Mouse (Mus musculus) liver, adult 2 months (tissue): Measurements from ENCODE around the gene Mex3b. TPM values are rescaled to one million over a fixed set of nuclear protein-coding genes. Genes with fewer than 3 reads are reported as not detected.

Experiments
- DNase-seq: peaks from one replicate; pipeline ENCODE4 v3.0.0-alpha.2; 2011; ENCODE audit warnings: low read depth, low spot score; ENCODE audit errors: extremely low read depth
- H3K27ac ChIP-seq: fragments of 200-500 bp; replicated peaks from 2 replicates; pipeline ENCODE4 v1.5.1; 2012; ENCODE audit warnings: low read depth, mild to moderate bottlenecking, control low read depth, inconsistent platforms, low read length; ENCODE audit not compliant: insufficient read depth
- H3K27me3 ChIP-seq: fragments of 200-500 bp; 2 replicates; pipeline ENCODE4 v1.6.1; 2012; ENCODE audit warnings: mild to moderate bottlenecking, moderate library complexity, low read length, inconsistent platforms; ENCODE audit not compliant: control insufficient read depth, insufficient read depth
- H3K36me3 ChIP-seq: fragments of 200-500 bp; 2 replicates; pipeline ENCODE4 v1.6.1; 2012; ENCODE audit warnings: low read length, inconsistent platforms; ENCODE audit not compliant: control insufficient read depth, insufficient read depth
- H3K4me1 ChIP-seq: fragments of 200-500 bp; 2 replicates; pipeline ENCODE4 v1.6.1; 2011; ENCODE audit warnings: low read length; ENCODE audit not compliant: control insufficient read depth, insufficient read depth
- H3K4me3 ChIP-seq: fragments of 200-500 bp; 2 replicates; pipeline ENCODE4 v1.5.1; 2011; ENCODE audit warnings: low read depth, mild to moderate bottlenecking, control low read depth, low read length, moderate library complexity; ENCODE audit not compliant: insufficient read depth
- H3K79me2 ChIP-seq: fragments of 200-500 bp; 2 replicates; pipeline ENCODE4 v1.6.1; 2012; ENCODE audit warnings: inconsistent platforms, mild to moderate bottlenecking, low read length, moderate library complexity; ENCODE audit not compliant: control insufficient read depth, insufficient read depth
- H3K9ac ChIP-seq: fragments of 200-500 bp; 2 replicates; pipeline ENCODE4 v1.6.1; 2012; ENCODE audit warnings: low read depth, mild to moderate bottlenecking, control low read depth, inconsistent platforms, low read length
- CTCF ChIP-seq: fragments of 200-500 bp; IDR thresholded peaks from 2 replicates; pipeline ENCODE4 v1.5.1; 2011; ENCODE audit warnings: low read depth, low read length, control low read depth
- POLR2A ChIP-seq: fragments of 200-500 bp; IDR thresholded peaks from 2 replicates; pipeline ENCODE4 v1.6.1; 2011; ENCODE audit warnings: low read length, control low read depth; ENCODE audit not compliant: insufficient read depth; ENCODE audit errors: extremely low read depth
- WGBS: fragments of 180-500 bp; shearing (Covaris S2); methylation state at CpG from one replicate; pipeline ENCODE4 v1.1.7; 2018; 5-methylcytosine and 5-hydroxymethylcytosine counted together
- polyA plus RNA-seq: library from polyadenylated mRNA; depleted of rRNA; stranded (reverse); fragments of >200 nt; gene quantifications from 2 replicates; pipeline ENCODE4 v1.2.3, GENCODE M21; 2012; rRNA removed
- total RNA-seq: library from RNA; depleted of rRNA; stranded (reverse); fragments of >200 nt; gene quantifications from 2 replicates; pipeline ENCODE4 v1.2.3, GENCODE M21; 2014; rRNA removed

Mex3b gene
- 0.27 and 0.28 TPM in 2 replicates for total RNA-seq
- polyA plus RNA-seq = 0.56 and 0.70 TPM in 2 replicates

GRCm38 (mm10) chr7:82867271-82868121 is at the start of gene Mex3b:
Gene Mex3b, plus strand, starts transcription at chr7:82867333.
- H3K36me3 ChIP-seq = no peaks in the 10 kb centered on the region
- DNase-seq = no peak
- H3K27ac ChIP-seq = peak within 1 kb of the TSS; percentile 65
- H3K79me2 ChIP-seq = no peaks in the 10 kb centered on the region
- TF ChIP-seq CTCF (no peak), POLR2A (no peak)
- H3K4me1 ChIP-seq = peaks cover 6% of the 10 kb centered on the region; the same call in 1 of the 2 replicates
- peak within 1 kb of the TSS; percentile 83 for H3K9ac ChIP-seq
- H3K4me3 ChIP-seq = peak within 1 kb of the TSS; percentile 83
- 2% methylated on average over 87 of the region's 87 CpGs for WGBS
- peaks cover 2% of the 10 kb centered on the region; the same call in 1 of the 2 replicates for H3K27me3 ChIP-seq

GRCm38 (mm10) chr7:82819541-82819940 is 47.6 kb upstream of the Mex3b start:
- Histone ChIP-seq H3K9ac (no peak overlapping the region), H3K4me3 (no peak overlapping the region), H3K36me3 (no peaks in the 10 kb centered on the region), H3K27ac (no peak overlapping the region), H3K27me3 (no peaks in the 10 kb centered on the region), H3K79me2 (no peaks in the 10 kb centered on the region), H3K4me1 (no peaks in the 10 kb centered on the region)
- 95% methylated on average over 7 of the region's 7 CpGs for WGBS
- DNase-seq = no peak
- TF ChIP-seq CTCF = no peak
- no peak for TF ChIP-seq POLR2A

GRCm38 (mm10) chr7:82820661-82821060 is 46.5 kb upstream of the Mex3b start:
- WGBS = 62% methylated on average over 4 of the region's 4 CpGs
- Histone ChIP-seq H3K79me2 (no peaks in the 10 kb centered on the region), H3K9ac (no peak overlapping the region), H3K36me3 (no peaks in the 10 kb centered on the region), H3K27me3 (no peaks in the 10 kb centered on the region), H3K27ac (no peak overlapping the region), H3K4me1 (no peaks in the 10 kb centered on the region), H3K4me3 (no peak overlapping the region)
- no peak for DNase-seq
- TF ChIP-seq CTCF (no peak), POLR2A (no peak)

DNA sequence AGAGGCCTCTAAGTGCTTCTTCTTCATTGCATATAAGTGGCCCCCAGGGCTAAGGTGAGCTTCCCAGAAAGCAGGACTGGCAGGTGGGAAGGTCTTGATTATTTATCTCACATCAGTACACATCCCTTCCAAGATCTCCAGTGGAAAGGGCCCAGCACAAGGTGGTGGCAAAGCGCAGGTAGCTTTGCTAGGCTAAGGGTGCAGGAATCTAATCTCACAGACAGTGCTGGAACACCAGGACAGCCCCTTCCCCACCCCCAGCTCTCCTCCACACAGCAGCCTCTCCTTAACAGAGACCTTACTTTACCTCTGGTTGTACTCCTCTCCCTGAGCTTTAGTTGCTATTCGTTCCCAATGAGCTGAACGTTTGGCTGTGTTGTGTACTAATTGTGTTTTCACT is 45.6 kb upstream of the Mex3b start:
- H3K27ac ChIP-seq = no peak overlapping the region
- H3K9ac ChIP-seq = no peak overlapping the region
- H3K27me3 ChIP-seq = no peaks in the 10 kb centered on the region
- H3K4me3 ChIP-seq = no peak overlapping the region
- H3K36me3 ChIP-seq = no peaks in the 10 kb centered on the region
- TF ChIP-seq POLR2A = no peak
- TF ChIP-seq CTCF = no peak
- no peak for DNase-seq
- WGBS = 78% methylated on average over 3 of the region's 3 CpGs
- H3K79me2 ChIP-seq = no peaks in the 10 kb centered on the region
- H3K4me1 ChIP-seq = no peaks in the 10 kb centered on the region

DNA sequence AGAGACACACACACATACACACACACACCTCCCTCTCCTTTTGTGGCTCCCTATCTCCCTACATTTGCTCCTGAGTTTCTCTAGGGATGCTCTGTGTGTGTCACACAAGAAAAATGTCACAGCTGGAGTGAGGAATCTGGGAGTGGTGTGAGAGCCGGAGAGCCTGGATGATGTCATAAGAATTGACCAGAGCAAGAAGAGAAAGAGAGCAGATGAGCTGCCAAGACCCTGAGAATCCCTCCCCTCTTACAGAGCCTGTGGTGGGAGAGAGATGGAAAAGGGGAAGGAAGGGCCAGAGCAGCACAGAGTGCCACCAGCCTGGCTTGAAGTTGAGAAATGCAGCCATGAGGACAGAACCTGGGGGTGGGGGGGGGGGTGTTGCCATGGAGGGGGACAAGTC is 44.6 kb upstream of the Mex3b start:
- Histone ChIP-seq H3K4me1 (no peaks in the 10 kb centered on the region), H3K9ac (no peak overlapping the region), H3K79me2 (no peaks in the 10 kb centered on the region), H3K36me3 (no peaks in the 10 kb centered on the region), H3K4me3 (no peak overlapping the region), H3K27me3 (no peaks in the 10 kb centered on the region), H3K27ac (no peak overlapping the region)
- TF ChIP-seq CTCF (no peak), POLR2A (no peak)
- no peak for DNase-seq
- 77% methylated on average over 1 of the region's 1 CpGs for WGBS

GRCm38 (mm10) chr7:82828193-82828592 is 38.9 kb upstream of the Mex3b start:
- H3K4me3 ChIP-seq = no peak overlapping the region
- 67% methylated on average over 2 of the region's 2 CpGs for WGBS
- TF ChIP-seq POLR2A = no peak
- no peak for TF ChIP-seq CTCF
- H3K79me2 ChIP-seq = no peaks in the 10 kb centered on the region
- H3K27me3 ChIP-seq = no peaks in the 10 kb centered on the region
- no peaks in the 10 kb centered on the region for H3K4me1 ChIP-seq
- peak; percentile 3 for DNase-seq
- no peaks in the 10 kb centered on the region for H3K36me3 ChIP-seq
- H3K27ac ChIP-seq = no peak overlapping the region
- H3K9ac ChIP-seq = no peak overlapping the region
